Mouse (Mus musculus) liver, embryonic 14.5 days (tissue): ENCODE measurements around the gene Ank2. TPM values are rescaled to one million over a fixed set of nuclear protein-coding genes. Genes with fewer than 3 reads are reported as not detected.

Source experiments
- ATAC-seq: fragments of 200-750 bp; cut with Nextera tagmentation; 2 replicates; pipeline ENCODE4 v1.8.0; 2017; ENCODE audit warnings: moderate number of reproducible peaks, mild to moderate bottlenecking, moderate library complexity; ENCODE audit not compliant: insufficient read depth
- DNase-seq, 3 experiments: peaks; one replicate each; pipeline ENCODE4 v3.0.0-alpha.2; 2012 to 2013; ENCODE audit warnings: low read depth in 3 of 3, low spot score in 3 of 3
- H3K27ac ChIP-seq: fragments of 300-500 bp; sonication (generic); 2 replicates; pipeline ENCODE4 v1.5.1; 2014; ENCODE audit warnings: moderate library complexity, mild to moderate bottlenecking, control low read depth, inconsistent platforms
- H3K27me3 ChIP-seq: fragments of 300-500 bp; sonication (generic); 2 replicates; pipeline ENCODE4 v1.6.1; 2014; ENCODE audit warnings: mild to moderate bottlenecking, low read length, moderate library complexity; ENCODE audit not compliant: control insufficient read depth, insufficient read depth
- H3K36me3 ChIP-seq: fragments of 300-500 bp; sonication (generic); replicated peaks from 2 replicates; pipeline ENCODE4 v1.6.1; 2014; ENCODE audit warnings: low read depth; ENCODE audit not compliant: control insufficient read depth, insufficient read depth
- H3K4me1 ChIP-seq, 2 experiments: fragments of 200-500 bp in 1 of 2; fragments of 300-500 bp in 1 of 2; sonication (generic) in 1 of 2; replicated peaks; 2 replicates each; pipeline ENCODE4 v1.6.1; 2012 to 2014; ENCODE audit warnings: antibody characterized with exemption in 1 of 2, inconsistent platforms in 1 of 2, low read length in 1 of 2; ENCODE audit not compliant: control insufficient read depth in 2 of 2, insufficient read depth in 2 of 2
- H3K4me2 ChIP-seq: fragments of 300-500 bp; sonication (generic); 2 replicates; pipeline ENCODE4 v1.6.1; 2014; ENCODE audit warnings: low read depth, mild to moderate bottlenecking, control low read depth, moderate library complexity
- H3K4me3 ChIP-seq, 2 experiments: fragments of 200-500 bp in 1 of 2; fragments of 300-500 bp in 1 of 2; sonication (generic) in 1 of 2; 2 replicates each; pipeline ENCODE4 v1.5.1; 2012 to 2014; ENCODE audit warnings: low read depth in 2 of 2, low read length in 2 of 2, mild to moderate bottlenecking in 2 of 2, control low read depth in 1 of 2, inconsistent platforms in 1 of 2, moderate library complexity in 1 of 2; ENCODE audit not compliant: insufficient read depth in 1 of 2
- H3K9ac ChIP-seq: fragments of 300-500 bp; sonication (generic); replicated peaks from 2 replicates; pipeline ENCODE4 v1.6.1; 2014; ENCODE audit warnings: mild to moderate bottlenecking, control low read depth, moderate library complexity
- H3K9me3 ChIP-seq: fragments of 300-500 bp; sonication (generic); 2 replicates; pipeline ENCODE4 v1.6.1; 2016; ENCODE audit warnings: low read length, mixed read lengths; ENCODE audit not compliant: control insufficient read depth
- CTCF ChIP-seq: IDR thresholded peaks from 2 replicates; pipeline ENCODE4 v1.5.1; 2016; ENCODE audit warnings: antibody characterized with exemption, low read depth, control low read depth
- EP300 ChIP-seq: IDR thresholded peaks from 2 replicates; pipeline ENCODE4 v1.6.1; 2016; ENCODE audit warnings: antibody characterized with exemption, low read depth
- WGBS: fragments of 180-500 bp; shearing (Covaris S2); extraction: QIAGEN DNeasy Blood & Tissue Kit; methylation state at CpG from one replicate; pipeline ENCODE4 v1.1.7; 2014; ENCODE audit not compliant: insufficient replicate concordance; 5-methylcytosine and 5-hydroxymethylcytosine counted together
- polyA plus RNA-seq, 2 experiments: library from polyadenylated mRNA; depleted of rRNA in 1 of 2; stranded (reverse) in 1 of 2; unstranded in 1 of 2; fragments of >200 nt; fragmentation: Nextera tagmentation in 1 of 2; extraction: Ambion mirVana in 1 of 2; gene quantifications; 2 replicates each; pipeline versions ENCODE4 v1.2.1 to v1.2.3; 2012 to 2014

Ank2 gene
- polyA plus RNA-seq, 2 experiments = 4.8 to 5.2 TPM

DNA sequence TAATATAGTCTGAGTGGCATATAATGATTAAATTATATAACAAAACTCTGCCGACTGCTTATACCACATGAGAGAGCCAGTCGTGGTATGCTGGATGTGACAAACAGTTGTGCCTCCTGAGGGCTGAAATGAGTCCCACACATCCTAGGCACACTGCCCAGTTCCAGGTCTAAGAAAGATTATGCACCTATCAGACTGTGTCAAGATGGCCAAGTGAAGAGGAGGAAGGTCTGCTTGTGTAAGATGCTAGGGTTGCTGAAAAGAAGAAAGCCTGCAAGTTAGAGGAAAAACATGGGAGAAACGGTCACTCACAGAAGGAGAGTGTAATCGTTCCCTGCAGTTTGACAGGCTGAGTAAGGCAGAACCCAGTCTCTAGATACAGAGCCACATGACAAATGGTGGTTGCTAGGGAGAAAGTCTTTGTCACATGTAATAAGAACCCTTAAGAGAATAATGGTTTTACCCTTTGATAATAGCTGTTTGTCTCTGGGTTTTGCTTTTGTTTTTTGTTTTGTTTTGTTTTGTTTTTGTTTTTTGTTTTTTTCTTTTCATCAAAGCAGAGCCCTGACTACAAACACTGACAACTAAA is 29.9 kb downstream of the Ank2 start:
- H3K27me3 ChIP-seq = no peaks in the 10 kb centered on the region
- 35% methylated on average over 4 of the region's 4 CpGs for WGBS
- H3K4me2 ChIP-seq = peak overlapping the region; percentile 44

DNA sequence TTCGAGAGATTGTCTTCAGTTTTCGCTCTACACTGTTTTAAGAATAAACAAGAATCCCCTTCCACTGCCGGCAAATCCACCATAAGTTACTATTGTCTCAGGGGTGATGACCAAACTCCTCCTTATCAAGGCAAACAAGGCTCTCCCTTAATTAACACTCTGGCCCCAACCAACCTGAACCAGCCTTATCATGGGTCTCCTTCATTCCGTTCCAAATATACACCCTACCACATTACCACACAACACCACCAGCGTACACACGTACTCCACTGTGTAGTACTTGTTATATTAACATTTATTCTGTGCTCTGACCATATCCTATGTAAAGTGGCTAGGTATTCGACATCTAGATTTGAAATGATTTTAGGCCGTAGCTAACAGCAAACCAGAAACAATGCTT is 30.6 kb downstream of the Ank2 start:
- H3K9me3 ChIP-seq = no peaks in the 10 kb centered on the region
- DNase-seq (peak in 2 of 3 experiments; percentile 49 to 54), ATAC-seq (peak; percentile 95)
- peak overlapping the region; percentile 44 for H3K4me2 ChIP-seq
- no peak for TF ChIP-seq CTCF
- peak; percentile 80 for TF ChIP-seq EP300
- 29% methylated on average over 8 of the region's 8 CpGs for WGBS
- no peaks in the 10 kb centered on the region for H3K27me3 ChIP-seq
- H3K4me1 ChIP-seq = peaks cover 16 to 17% of the 10 kb centered on the region in 2 experiments
- no peaks in the 10 kb centered on the region for H3K36me3 ChIP-seq
- no peak overlapping the region for H3K4me3 ChIP-seq
- 0 out of 2 replicates have a peak overlapping the region, but pooled peaks have one; percentile 9 for H3K9ac ChIP-seq
- no peak overlapping the region for H3K27ac ChIP-seq

More for the DNA sequence above, 29.9 kb downstream of the Ank2 start:
- ATAC-seq = peak; percentile 72
- H3K4me1 ChIP-seq = peaks cover 16 to 17% of the 10 kb centered on the region in 2 experiments
- H3K27ac ChIP-seq = no peak overlapping the region
- H3K36me3 ChIP-seq = no peaks in the 10 kb centered on the region
- H3K4me3 ChIP-seq = no peak overlapping the region
- no peak for DNase-seq
- TF ChIP-seq EP300 (peak; percentile 60), CTCF (no peak)
- no peaks in the 10 kb centered on the region for H3K9me3 ChIP-seq
- no peak overlapping the region for H3K9ac ChIP-seq

DNA sequence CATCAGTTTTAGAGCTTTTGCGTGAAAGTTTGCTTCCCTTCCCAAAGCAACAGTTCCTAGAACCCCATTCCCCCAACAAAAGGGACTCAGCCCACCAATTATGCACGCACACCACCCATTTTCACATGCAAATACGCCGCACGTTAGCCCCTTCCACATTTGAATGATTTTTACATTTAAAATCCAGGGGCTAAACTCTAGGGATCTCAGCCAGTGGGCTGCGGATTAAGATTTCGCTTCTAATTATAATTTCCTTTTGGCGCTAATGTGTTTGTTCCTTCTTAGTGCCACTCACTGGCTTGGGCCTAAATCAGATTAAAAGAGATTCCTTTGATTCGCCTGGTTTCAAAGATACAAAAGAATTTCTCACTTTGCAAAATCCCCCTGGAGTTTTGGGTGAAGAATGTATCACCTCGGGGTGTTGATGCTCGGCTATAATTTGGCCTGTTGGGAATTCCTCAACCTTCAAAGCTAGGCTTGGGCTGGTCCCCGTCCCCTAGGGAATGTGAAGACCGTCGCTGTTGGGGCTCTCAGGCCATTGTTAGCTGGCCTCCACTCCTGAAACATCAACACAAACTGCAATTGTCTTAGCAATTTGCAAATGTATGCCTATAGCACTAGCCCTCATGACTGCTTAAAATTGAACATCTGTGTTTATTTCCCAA is 35.2 kb downstream of the Ank2 start:
- H3K9me3 ChIP-seq = no peaks in the 10 kb centered on the region
- ATAC-seq (no peak), DNase-seq (no peak)
- no peak overlapping the region for H3K9ac ChIP-seq
- TF ChIP-seq CTCF = no peak
- TF ChIP-seq EP300 = no peak
- no peak overlapping the region for H3K4me3 ChIP-seq
- H3K27me3 ChIP-seq = no peaks in the 10 kb centered on the region
- H3K4me2 ChIP-seq = no peak overlapping the region
- peaks cover 19 to 31% of the 10 kb centered on the region in 2 experiments for H3K4me1 ChIP-seq
- H3K27ac ChIP-seq = no peak overlapping the region
- no peaks in the 10 kb centered on the region for H3K36me3 ChIP-seq
- WGBS = 68% methylated on average over 14 of the region's 14 CpGs

DNA sequence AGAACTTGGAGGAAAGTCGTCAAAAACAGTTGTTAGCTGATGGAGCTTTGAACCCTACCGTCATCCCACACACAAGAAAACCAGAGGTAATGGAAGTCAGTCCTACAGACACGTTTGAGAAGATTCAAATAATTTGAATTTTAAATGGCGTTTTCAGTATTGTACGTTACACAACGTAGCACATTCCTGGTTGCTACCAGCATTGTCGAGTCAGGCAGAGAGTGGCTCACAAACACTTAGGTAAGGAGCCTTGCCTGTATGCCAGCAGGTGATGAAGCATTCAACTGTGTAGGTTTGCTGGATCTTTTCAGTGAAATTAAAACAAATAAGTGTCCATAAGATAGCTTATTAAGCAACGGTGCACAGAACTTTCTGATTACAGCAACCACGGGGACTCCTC is 36.0 kb downstream of the Ank2 start:
- TF ChIP-seq EP300 (no peak), CTCF (no peak)
- Histone ChIP-seq H3K9me3 (no peaks in the 10 kb centered on the region), H3K4me2 (no peak overlapping the region), H3K9ac (no peak overlapping the region), H3K4me3 (no peak overlapping the region), H3K27me3 (no peaks in the 10 kb centered on the region), H3K27ac (no peak overlapping the region), H3K4me1 (peaks cover 19 to 31% of the 10 kb centered on the region in 2 experiments), H3K36me3 (no peaks in the 10 kb centered on the region)
- ATAC-seq (no peak), DNase-seq (no peak)
- 55% methylated on average over 9 of the region's 9 CpGs for WGBS

DNA sequence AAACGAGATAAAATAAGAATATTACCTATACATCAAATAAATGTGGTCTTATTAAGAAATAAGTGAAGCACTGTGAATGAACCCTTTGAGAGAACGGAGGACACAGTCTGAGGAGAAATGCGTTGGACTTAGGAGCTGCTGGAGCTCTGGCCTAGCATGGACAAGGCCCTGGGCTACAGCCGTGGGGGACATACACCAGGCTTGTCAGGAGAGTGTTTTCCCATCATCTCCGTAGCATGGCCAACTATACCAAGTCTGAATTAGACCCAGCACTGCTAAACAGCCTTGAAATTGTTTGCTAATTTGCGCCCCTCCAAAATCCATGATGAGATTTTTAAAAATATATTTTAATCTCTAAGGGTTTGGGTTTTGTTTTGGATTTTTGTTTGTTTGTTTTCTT is 36.7 kb downstream of the Ank2 start:
- WGBS = 68% methylated on average over 6 of the region's 6 CpGs
- ATAC-seq (no peak), DNase-seq (no peak)
- no peaks in the 10 kb centered on the region for H3K27me3 ChIP-seq
- H3K9ac ChIP-seq = no peak overlapping the region
- no peaks in the 10 kb centered on the region for H3K9me3 ChIP-seq
- H3K4me2 ChIP-seq = no peak overlapping the region
- TF ChIP-seq CTCF = no peak
- no peak for TF ChIP-seq EP300
- peaks cover 17 to 33% of the 10 kb centered on the region in 2 experiments for H3K4me1 ChIP-seq
- H3K27ac ChIP-seq = no peak overlapping the region
- no peak overlapping the region for H3K4me3 ChIP-seq
- no peaks in the 10 kb centered on the region for H3K36me3 ChIP-seq
